Mouse (Mus musculus) adrenal gland, adult 8-10 months (tissue): ENCODE measurements around the gene Plaur. TPM values are rescaled to one million over a fixed set of nuclear protein-coding genes. Genes with fewer than 3 reads are reported as not detected.
A peak's percentile ranks its signal among the peaks of the same experiment; 100 is the strongest.
"Not testable (repeated sequence)": the region's sequence is repeated elsewhere in the genome, so short reads cannot be mapped to it uniquely, and the experiment has no call there.

ENCODE experiments used
- DNase-seq: peaks from one replicate; pipeline ENCODE4 v3.0.0; 2022
- total RNA-seq, 4 experiments: library from RNA; stranded (reverse); gene quantifications; 2 replicates each; pipeline ENCODE4 v1.2.4; 2022

Plaur gene
- total RNA-seq, 4 experiments from 2014 or later: 9.6 to 19.2 (median 10.2) TPM

- DNase-seq: no peak
Measured at GRCm38 (mm10) chr7:24480121-24480941, 18.0 kb downstream of the Plaur start.

GRCm38 (mm10) chr7:24480986-24481473 is 18.7 kb downstream of the Plaur start:
- no peak for DNase-seq

- DNase-seq: peak; percentile 60
Measured at GRCm38 (mm10) chr7:24481474-24482207, 19.4 kb downstream of the Plaur start, which contains the start of gene Cadm4. Gene Cadm4 (plus strand): TSS chr7:24482023.

- DNase-seq: no peak
Measured at GRCm38 (mm10) chr7:24482208-24483020, 20.1 kb downstream of the Plaur start.

- DNase-seq: not testable (repeated sequence)
Measured at GRCm38 (mm10) chr7:24483291-24483690, 21.0 kb downstream of the Plaur start.

- DNase-seq: no peak
Measured at GRCm38 (mm10) chr7:24485481-24485880, 23.2 kb downstream of the Plaur start.

GRCm38 (mm10) chr7:24486654-24487130 is 24.4 kb downstream of the Plaur start:
- no peak for DNase-seq

- DNase-seq: no peak
Measured at GRCm38 (mm10) chr7:24487403-24487802, 25.1 kb downstream of the Plaur start.

- no peak for DNase-seq
Measured at GRCm38 (mm10) chr7:24488303-24488702, 26.0 kb downstream of the Plaur start.

GRCm38 (mm10) chr7:24499856-24500577 is 37.7 kb downstream of the Plaur start:
- no peak for DNase-seq

GRCm38 (mm10) chr7:24500929-24501328 is 38.6 kb downstream of the Plaur start:
- no peak for DNase-seq

GRCm38 (mm10) chr7:24501492-24501891 is 39.2 kb downstream of the Plaur start:
- DNase-seq: no peak

- no peak for DNase-seq
Measured at GRCm38 (mm10) chr7:24504004-24504403, 41.7 kb downstream of the Plaur start.

GRCm38 (mm10) chr7:24504868-24505267 is 42.6 kb downstream of the Plaur start:
- DNase-seq: no peak

- no peak for DNase-seq
Measured at GRCm38 (mm10) chr7:24505447-24506064, 43.3 kb downstream of the Plaur start.

GRCm38 (mm10) chr7:24506065-24506459 is 43.8 kb downstream of the Plaur start:
- no peak for DNase-seq

- DNase-seq: no peak
Measured at GRCm38 (mm10) chr7:24506476-24506837, 44.2 kb downstream of the Plaur start.

GRCm38 (mm10) chr7:24506838-24507725 is 44.8 kb downstream of the Plaur start, which contains the start of gene Zfp428:
Gene Zfp428 (plus strand): TSS chr7:24507006.
- peak; percentile 67 for DNase-seq

GRCm38 (mm10) chr7:24507726-24508114 is 45.4 kb downstream of the Plaur start:
- DNase-seq: no peak

GRCm38 (mm10) chr7:24512355-24512754 is 50.1 kb downstream of the Plaur start, which contains the start of gene AC161166.1:
Gene AC161166.1 (minus strand): TSS chr7:24512455.
- DNase-seq: no peak
